ENCODE assay signal across 9 mouse cellular contexts in genomic region chr13:97510431-97511261, GRCm38 (mm10).
DNase-seq lines count a peak whose midpoint lies in the region; ATAC-seq and TF ChIP-seq lines count a peak whose summit lies in the region.
"Had no signal": no experiment of that assay in that cellular context is flagged by ENCODE, and none has a peak within 500 bp of the region (broad histone marks: within the 10 kb centered on the region; RNA-seq: fewer than 3 reads in every experiment).

No protein-coding gene starts in this region.

- peak; percentile 65; the same call in 1 of the 2 replicates for ATAC-seq in kidney, embryonic 15.5 days (replicated peaks; ENCODE audit: low FRiP score)
- ATAC-seq in Patski: peak; percentile 60
- ATAC-seq in heart, embryonic 13.5 days (ENCODE audit: extremely low read depth, insufficient number of reproducible peaks, low FRiP score, low TSS enrichment): no peak
- ATAC-seq in megakaryocyte, adult 5-6 weeks (ENCODE audit: poor library complexity, severe bottlenecking): peak; percentile 34

- H3K27ac ChIP-seq in kidney, embryonic 15.5 days: no peak overlapping the region; the same call in 1 of the 2 replicates
- H3K27ac ChIP-seq in heart, embryonic 13.5 days (replicated peaks): peak overlapping the region; percentile 75
- no peak overlapping the region for H3K27ac ChIP-seq in cerebellum, adult 2 months (ENCODE audit: insufficient read depth, low read length)

- no peak for TF ChIP-seq CTCF in Patski (IDR thresholded peaks at IDR 0.05)
- no peak for TF ChIP-seq CTCF in cerebellum, adult 2 months (IDR thresholded peaks at IDR 0.05; ENCODE audit: borderline replicate concordance, insufficient read depth, low read depth, low read length)

- CTCF ChIA-PET in Patski (lab: Charles Lee): interaction anchor here (0.7 to 1.9 kb wide), 8 partner anchors 13 to 370 kb away, joined by 3 to 7 read pairs (median 3); no protein-coding TSS in a partner anchor

- H3K9ac ChIP-seq in kidney, embryonic 15.5 days: no peak overlapping the region
- H3K9ac ChIP-seq in heart, embryonic 13.5 days: no peak overlapping the region

- no peaks in the 10 kb centered on the region for H3K9me3 ChIP-seq in kidney, embryonic 15.5 days (replicated peaks)
- no peaks in the 10 kb centered on the region for H3K9me3 ChIP-seq in heart, embryonic 13.5 days

- no peak for TF ChIP-seq POLR2A in cerebellum, adult 2 months (IDR thresholded peaks at IDR 0.05; ENCODE audit: borderline replicate concordance, insufficient read depth, low read length)

- in situ Hi-C loops in Patski (cut with MboI; ENCODE audit: low pct_unique_long_range_greater_than_20kb): no loop called here

- no peaks in the 10 kb centered on the region for H3K36me3 ChIP-seq in kidney, embryonic 15.5 days
- no peaks in the 10 kb centered on the region for H3K36me3 ChIP-seq in heart, embryonic 13.5 days

- no peak for DNase-seq in kidney, postnatal 36 days
- DNase-seq in Patski (ENCODE audit: low read depth, low spot score): no peak
- DNase-seq in layer of hippocampus, adult 9-11 months: no peak
- DNase-seq in gastrocnemius, postnatal 4 days (ENCODE audit: low spot score in 2 of 2): no peak
- no peak for DNase-seq in cerebellum, adult 2 months
- DNase-seq: cerebellum, adult 11 months had no signal

- no peaks in the 10 kb centered on the region for H3K27me3 ChIP-seq in kidney, embryonic 15.5 days
- no peaks in the 10 kb centered on the region for H3K27me3 ChIP-seq in Patski
- peaks cover 35% of the 10 kb centered on the region for H3K27me3 ChIP-seq in heart, embryonic 13.5 days (replicated peaks)
- H3K27me3 ChIP-seq in cerebellum, adult 2 months (ENCODE audit: control insufficient read depth, insufficient read depth, low read length): no peaks in the 10 kb centered on the region

- no peak overlapping the region for H3K4me2 ChIP-seq in kidney, embryonic 15.5 days
- peak overlapping the region; percentile 24 for H3K4me2 ChIP-seq in heart, embryonic 13.5 days

- no peak overlapping the region for H3K4me3 ChIP-seq in kidney, embryonic 15.5 days (replicated peaks)
- no peak overlapping the region for H3K4me3 ChIP-seq in heart, embryonic 13.5 days
- H3K4me3 ChIP-seq in cerebellum, adult 2 months (replicated peaks; ENCODE audit: insufficient read depth, low read depth, low read length): no peak overlapping the region

- POLR2A ChIA-PET in Patski (lab: Charles Lee): interaction anchor here (0.5 to 0.6 kb wide), 3 partner anchors 19 to 506 kb away, joined by 3 to 4 read pairs (median 3); no protein-coding TSS in a partner anchor

- peaks cover 23% of the 10 kb centered on the region for H3K4me1 ChIP-seq in kidney, embryonic 15.5 days
- peaks cover 26% of the 10 kb centered on the region for H3K4me1 ChIP-seq in heart, embryonic 13.5 days
- H3K4me1 ChIP-seq in cerebellum, adult 2 months (ENCODE audit: control insufficient read depth, insufficient read depth, low read length): no peaks in the 10 kb centered on the region

- WGBS in kidney, embryonic 15.5 days: 54% methylated on average over 10 of the region's 10 CpGs
- WGBS in heart, embryonic 13.5 days: 56% methylated on average over 10 of the region's 10 CpGs
- WGBS in cerebellum, adult 2 months: 78% methylated on average over 10 of the region's 10 CpGs
